Mouse (Mus musculus) kidney, adult 2 months (tissue): ENCODE data around the gene Pik3r6. TPM values are rescaled to one million over a fixed set of nuclear protein-coding genes. Genes with fewer than 3 reads are reported as not detected.

Experiments used
- DNase-seq: peaks from one replicate; pipeline ENCODE4 v3.0.0; 2021
- H3K27ac ChIP-seq: fragments of 200-500 bp; 2 replicates; pipeline ENCODE4 v1.5.1; 2012; ENCODE audit warnings: low read depth, low read length, control low read depth, inconsistent platforms; ENCODE audit not compliant: insufficient read depth
- H3K27me3 ChIP-seq: fragments of 200-500 bp; replicated peaks from 2 replicates; pipeline ENCODE4 v1.6.1; 2012; ENCODE audit warnings: mild to moderate bottlenecking, moderate library complexity, low read length, inconsistent platforms; ENCODE audit not compliant: control insufficient read depth, insufficient read depth
- H3K36me3 ChIP-seq: fragments of 200-500 bp; 2 replicates; pipeline ENCODE4 v1.6.1; 2012; ENCODE audit warnings: mild to moderate bottlenecking, moderate library complexity, low read length, inconsistent platforms; ENCODE audit not compliant: control insufficient read depth, insufficient read depth
- H3K4me1 ChIP-seq: fragments of 200-500 bp; 2 replicates; pipeline ENCODE4 v1.6.1; 2011; ENCODE audit warnings: low read length; ENCODE audit not compliant: control insufficient read depth, insufficient read depth
- H3K4me3 ChIP-seq: fragments of 200-500 bp; 2 replicates; pipeline ENCODE4 v1.5.1; 2011; ENCODE audit warnings: mild to moderate bottlenecking, low read depth, low read length, control low read depth; ENCODE audit not compliant: insufficient read depth
- CTCF ChIP-seq: fragments of 200-500 bp; conservative IDR thresholded peaks from 2 replicates; pipeline ENCODE4 v1.5.1; 2011; ENCODE audit warnings: low read depth, mild to moderate bottlenecking, control low read depth, low read length, moderate library complexity, mixed read lengths; ENCODE audit not compliant: insufficient read depth, insufficient read length
- POLR2A ChIP-seq: fragments of 200-500 bp; IDR thresholded peaks from one replicate; pipeline ENCODE4 v1.6.1; 2011; ENCODE audit warnings: low read depth, low read length, control low read depth
- WGBS: fragments of 180-500 bp; shearing (Covaris S2); methylation state at CpG from one replicate; pipeline ENCODE4 v1.1.7; 2018; 5-methylcytosine and 5-hydroxymethylcytosine counted together
- polyA plus RNA-seq: library from polyadenylated mRNA; depleted of rRNA; stranded (reverse); fragments of >200 nt; gene quantifications from 2 replicates; pipeline ENCODE4 v1.2.3, GENCODE M21; 2012

Gene Pik3r6
- polyA plus RNA-seq, 1 experiment, result 3.8 TPM

DNA sequence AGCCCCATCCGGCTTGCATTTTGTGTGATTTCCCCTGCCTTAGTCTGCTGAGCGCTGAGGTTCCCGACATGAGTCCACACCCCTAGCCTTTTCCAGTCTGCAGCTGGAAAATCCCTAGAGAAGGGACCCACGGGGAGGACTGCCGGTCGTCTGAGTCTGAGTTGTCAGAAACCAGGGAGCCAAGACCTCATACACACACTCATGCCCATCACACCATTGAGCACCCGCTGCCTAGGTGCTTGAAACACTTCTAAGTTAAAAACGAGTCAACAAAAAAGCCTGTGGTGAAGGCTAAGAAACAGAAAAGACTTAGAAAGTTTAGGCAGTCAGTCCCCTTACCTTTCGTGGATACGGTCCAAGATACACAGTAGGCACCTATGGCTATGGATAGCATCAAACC lies 15.1 kb upstream of the Pik3r6 start:
- Histone ChIP-seq H3K27me3 (no peaks in the 10 kb centered on the region), H3K4me1 (no peaks in the 10 kb centered on the region), H3K27ac (no peak overlapping the region), H3K36me3 (no peaks in the 10 kb centered on the region), H3K4me3 (no peak overlapping the region)
- WGBS, result 89% methylated on average over 10 of the region's 10 CpGs
- DNase-seq, result no peak
- no peak for TF ChIP-seq POLR2A
- TF ChIP-seq CTCF, result no peak

- WGBS, result 84% methylated on average over 6 of the region's 6 CpGs
- H3K4me3 ChIP-seq, result no peak overlapping the region
- H3K27me3 ChIP-seq, result no peaks in the 10 kb centered on the region
- H3K4me1 ChIP-seq, result no peaks in the 10 kb centered on the region
- TF ChIP-seq POLR2A (no peak), CTCF (no peak)
- H3K36me3 ChIP-seq, result no peaks in the 10 kb centered on the region
- H3K27ac ChIP-seq, result no peak overlapping the region
- DNase-seq, result no peak
Measured at GRCm38 (mm10) chr11:68488256-68488824, 14.5 kb upstream of the Pik3r6 start.

- no peak overlapping the region for H3K27ac ChIP-seq
- 67% methylated on average over 2 of the region's 2 CpGs for WGBS
- no peaks in the 10 kb centered on the region for H3K27me3 ChIP-seq
- H3K4me3 ChIP-seq, result no peak overlapping the region
- H3K36me3 ChIP-seq, result no peaks in the 10 kb centered on the region
- H3K4me1 ChIP-seq, result no peaks in the 10 kb centered on the region
- TF ChIP-seq POLR2A, result no peak
- TF ChIP-seq CTCF, result no peak
- no peak for DNase-seq
Measured at GRCm38 (mm10) chr11:68489236-68489635, 13.6 kb upstream of the Pik3r6 start.

- TF ChIP-seq CTCF (no peak), POLR2A (no peak)
- Histone ChIP-seq H3K36me3 (no peaks in the 10 kb centered on the region), H3K27ac (no peak overlapping the region), H3K27me3 (no peaks in the 10 kb centered on the region), H3K4me3 (no peak overlapping the region), H3K4me1 (no peaks in the 10 kb centered on the region)
- DNase-seq, result no peak
- WGBS, result 94% methylated on average over 11 of the region's 11 CpGs
Measured at GRCm38 (mm10) chr11:68492592-68492991, 10.2 kb upstream of the Pik3r6 start.

DNA sequence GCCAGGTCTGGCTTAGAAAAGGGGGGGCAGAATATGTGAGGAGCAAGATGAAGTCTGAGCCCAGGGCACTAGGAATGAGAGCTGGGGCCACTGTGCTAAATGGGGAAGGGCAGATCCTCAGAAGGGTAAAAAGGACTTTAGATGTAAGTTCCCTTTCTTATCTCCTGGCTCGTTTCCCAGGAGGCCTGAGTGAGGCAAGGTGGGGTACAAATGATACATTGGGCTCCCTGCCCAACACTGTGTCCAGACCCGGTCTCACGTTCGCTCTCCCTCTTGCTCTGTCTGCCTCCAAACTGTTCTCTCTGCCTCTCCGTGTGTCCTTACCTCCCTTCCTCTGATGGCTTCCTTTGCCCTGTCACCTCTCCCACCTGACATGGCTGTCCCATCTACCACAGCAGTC lies 9.1 kb upstream of the Pik3r6 start:
- TF ChIP-seq CTCF, result no peak
- TF ChIP-seq POLR2A, result no peak
- 80% methylated on average over 5 of the region's 5 CpGs for WGBS

GRCm38 (mm10) chr11:68497081-68497480 lies 5.7 kb upstream of the Pik3r6 start:
- 56% methylated on average over 6 of the region's 6 CpGs for WGBS
- Histone ChIP-seq H3K4me1 (no peaks in the 10 kb centered on the region), H3K36me3 (no peaks in the 10 kb centered on the region), H3K27ac (no peak overlapping the region), H3K27me3 (no peaks in the 10 kb centered on the region), H3K4me3 (no peak overlapping the region)
- TF ChIP-seq POLR2A, result no peak
- DNase-seq, result no peak

More for the DNA sequence above, 9.1 kb upstream of the Pik3r6 start:
- Histone ChIP-seq H3K27ac (no peak overlapping the region), H3K36me3 (no peaks in the 10 kb centered on the region), H3K4me3 (no peak overlapping the region), H3K4me1 (no peaks in the 10 kb centered on the region), H3K27me3 (no peaks in the 10 kb centered on the region)
- no peak for DNase-seq

- Histone ChIP-seq H3K27ac (no peak overlapping the region), H3K36me3 (no peaks in the 10 kb centered on the region), H3K4me1 (no peaks in the 10 kb centered on the region), H3K27me3 (no peaks in the 10 kb centered on the region), H3K4me3 (no peak overlapping the region)
- TF ChIP-seq POLR2A, result no peak
- no peak for TF ChIP-seq CTCF
- WGBS, result 91% methylated on average over 11 of the region's 11 CpGs
- DNase-seq, result no peak
Measured at GRCm38 (mm10) chr11:68498517-68498916, 4.3 kb upstream of the Pik3r6 start.
